Mouse (Mus musculus) C2C12 (cell line): ENCODE data around the gene Syna. TPM values are rescaled to one million over a fixed set of nuclear protein-coding genes. Genes with fewer than 3 reads are reported as not detected.

ENCODE experiments used
- H3K27me3 ChIP-seq: one replicate; pipeline ENCODE4 v1.6.1; 2011; ENCODE audit not compliant: control insufficient read depth, insufficient read depth, insufficient read length
- H3K36me3 ChIP-seq: one replicate; pipeline ENCODE4 v1.6.1; 2011; ENCODE audit not compliant: control insufficient read depth, insufficient read depth
- H3K4me3 ChIP-seq: one replicate; pipeline ENCODE4 v1.5.1; 2011; ENCODE audit warnings: mild to moderate bottlenecking, control low read depth; ENCODE audit not compliant: poor library complexity, insufficient read depth, severe bottlenecking
- H3K79me2 ChIP-seq: one replicate; pipeline ENCODE4 v1.6.1; 2011; ENCODE audit not compliant: control insufficient read depth, insufficient read depth
- H3K79me3 ChIP-seq: one replicate; pipeline ENCODE4 v1.6.1; 2011; ENCODE audit warnings: low read depth, control low read depth
- H3ac ChIP-seq: one replicate; pipeline ENCODE3; 2011; ENCODE audit warnings: low read depth; ENCODE audit not compliant: control insufficient read depth, insufficient read length
- CEBPB ChIP-seq: IDR thresholded peaks from one replicate; pipeline ENCODE4 v1.6.1; 2011; ENCODE audit warnings: low read depth, mild to moderate bottlenecking, control low read depth, moderate library complexity
- CTCF ChIP-seq: IDR thresholded peaks from one replicate; pipeline ENCODE4 v1.5.1; 2011; ENCODE audit not compliant: control insufficient read depth, insufficient read depth, insufficient read length
- FOSL1 ChIP-seq: IDR thresholded peaks from one replicate; pipeline ENCODE4 v1.8.0; 2011; ENCODE audit warnings: mild to moderate bottlenecking, low read length; ENCODE audit not compliant: poor library complexity, insufficient read depth, severe bottlenecking
- MAX ChIP-seq: IDR thresholded peaks from one replicate; pipeline ENCODE4 v1.6.1; 2011; ENCODE audit warnings: mild to moderate bottlenecking, control low read depth
- MYOD1 ChIP-seq: IDR thresholded peaks from one replicate; pipeline ENCODE4 v1.6.1; 2011; ENCODE audit warnings: low read depth; ENCODE audit not compliant: control insufficient read depth, insufficient read length
- MYOG ChIP-seq: IDR thresholded peaks from one replicate; pipeline ENCODE4 v1.6.1; 2011; ENCODE audit not compliant: control insufficient read depth, insufficient read length; ENCODE audit errors: extremely low read depth
- USF1 ChIP-seq: IDR thresholded peaks from one replicate; pipeline ENCODE4 v1.6.1; 2011; ENCODE audit warnings: low read depth, mild to moderate bottlenecking, control low read depth, moderate library complexity
- polyA plus RNA-seq: library from polyadenylated mRNA; unstranded; fragments of >200 nt; fragmentation: generic; extraction: Trizol; gene quantifications from one replicate; pipeline ENCODE4 v1.2.1, GENCODE M21; 2012; ENCODE audit warnings: missing spikeins

Gene Syna
- polyA plus RNA-seq, 1 experiment, result 0.11 TPM

- peaks cover 26% of the 10 kb centered on the region for H3K79me3 ChIP-seq
- peaks cover 95% of the 10 kb centered on the region for H3K79me2 ChIP-seq
- no peak overlapping the region for H3ac ChIP-seq
- H3K4me3 ChIP-seq, result no peak overlapping the region
- no peaks in the 10 kb centered on the region for H3K36me3 ChIP-seq
- TF ChIP-seq FOSL1, result no peak
- TF ChIP-seq MYOD1, result no peak
- no peak for TF ChIP-seq MAX
- TF ChIP-seq CEBPB, result no peak
- no peak for TF ChIP-seq USF1
- no peak for TF ChIP-seq CTCF
- TF ChIP-seq MYOG, result no peak
- H3K27me3 ChIP-seq, result no peaks in the 10 kb centered on the region
These were observed 15.3 kb downstream of the Syna start for GRCm38 (mm10) chr5:134544516-134545241.

DNA sequence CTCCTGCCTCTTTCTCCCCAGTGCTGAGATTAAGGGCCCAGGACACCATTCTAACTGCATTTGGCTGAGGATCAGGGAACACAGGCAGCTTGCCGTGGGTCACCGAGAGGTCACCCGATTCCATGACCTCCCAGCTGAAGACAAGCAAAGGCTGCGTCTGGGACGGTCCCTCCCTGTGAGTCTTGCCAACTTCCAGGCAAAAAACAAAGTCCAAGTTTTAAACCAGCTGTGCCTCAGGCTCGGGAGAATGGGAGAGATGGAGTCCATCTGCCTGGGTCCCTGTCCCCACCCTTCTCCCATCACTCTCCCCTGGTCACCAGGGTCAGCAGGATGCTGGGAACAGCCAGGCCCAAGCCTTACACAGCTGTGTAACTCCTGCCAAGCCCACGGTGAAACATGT, 18.3 kb downstream of the Syna start:
- Histone ChIP-seq H3K27me3 (no peaks in the 10 kb centered on the region), H3K4me3 (no peak overlapping the region), H3K79me3 (peaks cover 29% of the 10 kb centered on the region), H3K36me3 (peaks cover 5% of the 10 kb centered on the region), H3K79me2 (peaks cover 89% of the 10 kb centered on the region), H3ac (no peak overlapping the region)
- TF ChIP-seq MYOG (no peak), MAX (no peak), USF1 (no peak), CTCF (no peak), MYOD1 (no peak), FOSL1 (no peak), CEBPB (no peak)

GRCm38 (mm10) chr5:134540881-134541280, 19.1 kb downstream of the Syna start:
- Histone ChIP-seq H3ac (no peak overlapping the region), H3K36me3 (peaks cover 5% of the 10 kb centered on the region), H3K27me3 (no peaks in the 10 kb centered on the region), H3K4me3 (no peak overlapping the region), H3K79me2 (peaks cover 82% of the 10 kb centered on the region), H3K79me3 (peaks cover 24% of the 10 kb centered on the region)
- TF ChIP-seq CTCF (no peak), FOSL1 (no peak), MAX (no peak), USF1 (no peak), MYOG (no peak), MYOD1 (no peak), CEBPB (no peak)

GRCm38 (mm10) chr5:134539891-134540290, 20.1 kb downstream of the Syna start:
- Histone ChIP-seq H3K36me3 (peaks cover 6% of the 10 kb centered on the region), H3K79me2 (peaks cover 74% of the 10 kb centered on the region), H3K27me3 (no peaks in the 10 kb centered on the region), H3K79me3 (peaks cover 21% of the 10 kb centered on the region), H3ac (no peak overlapping the region), H3K4me3 (no peak overlapping the region)
- TF ChIP-seq MYOG (no peak), CTCF (no peak), MYOD1 (no peak), FOSL1 (no peak), USF1 (no peak), MAX (no peak), CEBPB (no peak)

GRCm38 (mm10) chr5:134536036-134536435, 23.9 kb downstream of the Syna start:
- Histone ChIP-seq H3K36me3 (peaks cover 14% of the 10 kb centered on the region), H3K79me2 (peaks cover 39% of the 10 kb centered on the region), H3K79me3 (peaks cover 14% of the 10 kb centered on the region), H3K27me3 (no peaks in the 10 kb centered on the region), H3K4me3 (no peak overlapping the region), H3ac (no peak overlapping the region)
- TF ChIP-seq MYOD1 (no peak), MYOG (no peak), USF1 (no peak), MAX (no peak), CTCF (no peak), FOSL1 (no peak)

DNA sequence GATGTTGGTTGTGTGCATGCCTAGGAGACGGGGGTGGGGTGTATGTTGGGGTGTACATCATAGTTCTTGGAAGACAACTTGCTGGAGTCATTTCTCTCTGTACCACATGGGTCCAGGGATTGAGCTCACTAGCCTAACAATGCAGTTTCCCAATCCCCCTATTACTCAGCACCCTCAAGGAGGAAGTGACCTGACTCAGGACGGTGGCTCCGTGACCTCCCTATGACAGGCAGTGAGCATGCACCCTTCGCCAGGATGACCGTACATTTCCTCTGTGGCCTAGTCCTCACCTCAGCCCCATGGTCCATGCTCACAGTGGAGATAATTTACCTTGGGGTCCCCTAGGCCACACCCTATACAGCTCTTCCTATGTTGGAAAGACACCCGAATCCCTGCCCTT, 27.6 kb downstream of the Syna start:
- peaks cover 8% of the 10 kb centered on the region for H3K79me2 ChIP-seq
- H3K27me3 ChIP-seq, result no peaks in the 10 kb centered on the region
- no peak overlapping the region for H3ac ChIP-seq
- TF ChIP-seq CEBPB (no peak), MYOD1 (no peak), MAX (no peak), FOSL1 (no peak), MYOG (no peak), USF1 (no peak), CTCF (no peak)
- H3K79me3 ChIP-seq, result peaks cover 2% of the 10 kb centered on the region
- no peak overlapping the region for H3K4me3 ChIP-seq
- H3K36me3 ChIP-seq, result peaks cover 9% of the 10 kb centered on the region
